Mouse (Mus musculus): ENCODE measurements around the gene Fxyd4. TPM values are rescaled to one million over a fixed set of nuclear protein-coding genes. Genes with fewer than 3 reads are reported as not detected.

The Fxyd4 gene
- polyA plus RNA-seq, 1 experiment, result 0.64 TPM

- TF ChIP-seq MYOD1 (IDR thresholded peaks at IDR 0.05; ENCODE audit: control insufficient read depth in 1 of 3, insufficient read length in 2 of 3, low read depth in 2 of 3) (no peak), E2F4 (IDR thresholded peaks at IDR 0.05; ENCODE audit: insufficient read depth) (no peak), TCF3 (IDR thresholded peaks at IDR 0.05; ENCODE audit: insufficient read length, low read depth) (no peak), REST (IDR thresholded peaks at IDR 0.05; ENCODE audit: insufficient read depth, insufficient read length) (no peak), POLR2A (IDR thresholded peaks at IDR 0.05; ENCODE audit: insufficient read length, low read depth) (no peak), USF1 (IDR thresholded peaks at IDR 0.05; ENCODE audit: low read depth) (no peak), MYOG (IDR thresholded peaks at IDR 0.05; ENCODE audit: control insufficient read depth in 1 of 3, insufficient read depth in 1 of 3, insufficient read length in 2 of 3, low read depth in 2 of 3) (no peak)
- Histone ChIP-seq H3ac (ENCODE audit: control insufficient read depth, insufficient read length) (no peak overlapping the region), H3K27me3 (ENCODE audit: control insufficient read depth, insufficient read depth, insufficient read length) (no peaks in the 10 kb centered on the region), H3K36me3 (ENCODE audit: control insufficient read depth, insufficient read depth) (peaks cover 30% of the 10 kb centered on the region), H3K79me2 (ENCODE audit: control insufficient read depth, insufficient read depth) (peaks cover 74% of the 10 kb centered on the region), H3K4me2 (ENCODE audit: low read depth) (no peak overlapping the region), H3K4me3 (no peak overlapping the region)
These were observed 16.5 kb downstream of the Fxyd4 start for GRCm38 (mm10) chr6:117920659-117921640.

- Histone ChIP-seq H3ac (ENCODE audit: control insufficient read depth, insufficient read length) (no peak overlapping the region), H3K36me3 (ENCODE audit: control insufficient read depth, insufficient read depth) (peaks cover 25% of the 10 kb centered on the region), H3K79me2 (ENCODE audit: control insufficient read depth, insufficient read depth) (peaks cover 100% of the 10 kb centered on the region), H3K4me2 (ENCODE audit: low read depth) (peak overlapping the region; percentile 91), H3K4me3 (peak overlapping the region; percentile 74), H3K27me3 (ENCODE audit: control insufficient read depth, insufficient read depth, insufficient read length) (no peaks in the 10 kb centered on the region)
- no peak for TF ChIP-seq REST (IDR thresholded peaks at IDR 0.05; ENCODE audit: insufficient read depth, insufficient read length)
- no peak for TF ChIP-seq POLR2AphosphoS2 (IDR thresholded peaks at IDR 0.05; ENCODE audit: insufficient read length, low read depth)
- no peak for TF ChIP-seq CEBPB (IDR thresholded peaks at IDR 0.05; ENCODE audit: insufficient read depth, poor library complexity, severe bottlenecking)
- TF ChIP-seq MYOD1 (IDR thresholded peaks at IDR 0.05; ENCODE audit: control insufficient read depth in 1 of 3, insufficient read length in 2 of 3, low read depth in 2 of 3), result no peak
- no peak for TF ChIP-seq MAX (IDR thresholded peaks at IDR 0.05; ENCODE audit: low read depth)
- no peak for TF ChIP-seq TCF12 (IDR thresholded peaks at IDR 0.05; ENCODE audit: insufficient read depth, poor library complexity, severe bottlenecking)
- TF ChIP-seq USF1 (IDR thresholded peaks at IDR 0.05; ENCODE audit: low read depth), result no peak
- TF ChIP-seq TCF3 (IDR thresholded peaks at IDR 0.05; ENCODE audit: insufficient read length, low read depth), result no peak
- no peak for TF ChIP-seq POLR2A (IDR thresholded peaks at IDR 0.05; ENCODE audit: insufficient read length, low read depth)
- TF ChIP-seq E2F4 (IDR thresholded peaks at IDR 0.05; ENCODE audit: insufficient read depth), result no peak
- no peak for TF ChIP-seq MYOG (IDR thresholded peaks at IDR 0.05; ENCODE audit: control insufficient read depth in 1 of 3, insufficient read depth in 1 of 3, insufficient read length in 2 of 3, low read depth in 2 of 3)
- no peak for TF ChIP-seq SRF (IDR thresholded peaks at IDR 0.05; ENCODE audit: control insufficient read depth, insufficient read length, low read depth)
These were observed 19.4 kb downstream of the Fxyd4 start for GRCm38 (mm10) chr6:117918043-117918442.

- H3ac ChIP-seq (ENCODE audit: control insufficient read depth, insufficient read length), result peak overlapping the region; percentile 45
- no peak for TF ChIP-seq MYOD1 (IDR thresholded peaks at IDR 0.05; ENCODE audit: control insufficient read depth in 1 of 3, insufficient read length in 2 of 3, low read depth in 2 of 3)
- no peak for TF ChIP-seq SRF (IDR thresholded peaks at IDR 0.05; ENCODE audit: control insufficient read depth, insufficient read length, low read depth)
- TF ChIP-seq CEBPB (IDR thresholded peaks at IDR 0.05; ENCODE audit: insufficient read depth, poor library complexity, severe bottlenecking), result no peak
- no peak for TF ChIP-seq MAX (IDR thresholded peaks at IDR 0.05; ENCODE audit: low read depth)
- TF ChIP-seq MYOG (IDR thresholded peaks at IDR 0.05; ENCODE audit: control insufficient read depth in 1 of 3, insufficient read depth in 1 of 3, insufficient read length in 2 of 3, low read depth in 2 of 3), result no peak
- no peak for TF ChIP-seq E2F4 (IDR thresholded peaks at IDR 0.05; ENCODE audit: insufficient read depth)
- no peak for TF ChIP-seq POLR2A (IDR thresholded peaks at IDR 0.05; ENCODE audit: insufficient read length, low read depth)
- TF ChIP-seq TCF3 (IDR thresholded peaks at IDR 0.05; ENCODE audit: insufficient read length, low read depth), result no peak
- TF ChIP-seq TCF12 (IDR thresholded peaks at IDR 0.05; ENCODE audit: insufficient read depth, poor library complexity, severe bottlenecking), result no peak
- TF ChIP-seq USF1 (IDR thresholded peaks at IDR 0.05; ENCODE audit: low read depth), result no peak
- TF ChIP-seq REST (IDR thresholded peaks at IDR 0.05; ENCODE audit: insufficient read depth, insufficient read length), result no peak
- TF ChIP-seq POLR2AphosphoS2 (IDR thresholded peaks at IDR 0.05; ENCODE audit: insufficient read length, low read depth), result no peak
- peaks cover 20% of the 10 kb centered on the region for H3K36me3 ChIP-seq (ENCODE audit: control insufficient read depth, insufficient read depth)
- peak overlapping the region; percentile 74 for H3K4me3 ChIP-seq
- no peaks in the 10 kb centered on the region for H3K27me3 ChIP-seq (ENCODE audit: control insufficient read depth, insufficient read depth, insufficient read length)
- peaks cover 100% of the 10 kb centered on the region for H3K79me2 ChIP-seq (ENCODE audit: control insufficient read depth, insufficient read depth)
- H3K4me2 ChIP-seq (ENCODE audit: low read depth), result peak overlapping the region; percentile 91
These were observed 19.9 kb downstream of the Fxyd4 start for GRCm38 (mm10) chr6:117917576-117917975.

- H3ac ChIP-seq (ENCODE audit: control insufficient read depth, insufficient read length), result peak overlapping the region; percentile 45
- peaks cover 100% of the 10 kb centered on the region for H3K79me2 ChIP-seq (ENCODE audit: control insufficient read depth, insufficient read depth)
- peak; percentile 41 for TF ChIP-seq POLR2AphosphoS2 (IDR thresholded peaks at IDR 0.05; ENCODE audit: insufficient read length, low read depth)
- peak; percentile 70 for TF ChIP-seq POLR2A (IDR thresholded peaks at IDR 0.05; ENCODE audit: insufficient read length, low read depth)
- no peak for TF ChIP-seq TCF3 (IDR thresholded peaks at IDR 0.05; ENCODE audit: insufficient read length, low read depth)
- TF ChIP-seq USF1 (IDR thresholded peaks at IDR 0.05; ENCODE audit: low read depth), result peak; percentile 48
- no peaks in the 10 kb centered on the region for H3K27me3 ChIP-seq (ENCODE audit: control insufficient read depth, insufficient read depth, insufficient read length)
- peaks cover 15% of the 10 kb centered on the region for H3K36me3 ChIP-seq (ENCODE audit: control insufficient read depth, insufficient read depth)
- H3K4me3 ChIP-seq, result peak overlapping the region; percentile 74
- H3K4me2 ChIP-seq (ENCODE audit: low read depth), result peak overlapping the region; percentile 91
These were observed 20.6 kb downstream of the Fxyd4 start for GRCm38 (mm10) chr6:117916737-117917426.

All from myocyte (in vitro differentiated cells).